Mouse (Mus musculus) erythroblast, embryonic 14.5 days (primary cell): ENCODE data around the gene Slc10a7.

Experiments used
- GATA1 ChIP-seq: IDR thresholded peaks from 2 replicates; pipeline ENCODE4 v1.6.1; 2012; ENCODE audit warnings: low read length, inconsistent platforms, mixed read lengths
- TAL1 ChIP-seq: IDR thresholded peaks from 3 replicates; pipeline ENCODE4 v1.6.1; 2012; ENCODE audit warnings: low read length, inconsistent platforms, mixed read lengths

- TF ChIP-seq TAL1: no peak
- TF ChIP-seq GATA1: no peak
Observed at GRCm38 (mm10) chr8:78714880-78715279, 205.7 kb downstream of the Slc10a7 start.
